ENCODE assay signal across 11 mouse cellular contexts in the genomic region with DNA sequence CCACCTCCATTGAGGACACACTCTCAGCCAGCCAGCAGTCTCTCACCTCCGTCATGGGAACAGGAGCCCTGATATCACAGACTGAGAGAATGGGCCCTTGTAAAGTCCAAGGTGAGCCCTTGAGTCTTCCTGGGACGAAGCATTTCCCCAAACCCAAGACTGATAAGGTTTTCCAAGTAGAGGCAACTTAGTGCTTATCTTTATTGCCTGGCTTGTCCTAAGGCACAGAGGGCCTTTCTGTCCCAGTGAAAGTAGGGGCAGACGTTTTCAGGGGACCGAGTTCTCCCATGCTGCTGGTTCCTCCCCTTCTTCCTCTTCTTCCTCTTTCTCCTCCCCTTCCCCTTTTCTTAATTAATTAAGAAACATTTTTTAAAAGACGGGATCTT.
DNase-seq lines count a peak whose midpoint lies in the region; ATAC-seq and TF ChIP-seq lines count a peak whose summit lies in the region.
"Had no signal": no experiment of that assay in that cellular context is flagged by ENCODE, and none has a peak within 500 bp of the region (broad histone marks: within the 10 kb centered on the region; RNA-seq: fewer than 3 reads in every experiment).

No protein-coding gene starts in this region.

- no peaks in the 10 kb centered on the region for H3K79me2 ChIP-seq in liver, adult 2 months (ENCODE audit: control insufficient read depth, insufficient read depth, low read length)

- no peak overlapping the region for H3K4me2 ChIP-seq in heart, embryonic 15.5 days
- no peak overlapping the region for H3K4me2 ChIP-seq in midbrain, embryonic 11.5 days
- no peak overlapping the region for H3K4me2 ChIP-seq in stomach, embryonic 16.5 days (ENCODE audit: low read depth, low read length)
- H3K4me2 ChIP-seq: neural tube, embryonic 12.5 days had no signal

- H3K27ac ChIP-seq in heart, embryonic 15.5 days = peak overlapping the region; percentile 43; the same call in 1 of the 2 replicates
- H3K27ac ChIP-seq in midbrain, embryonic 11.5 days (ENCODE audit: low read depth, low read length) = no peak overlapping the region
- H3K27ac ChIP-seq in midbrain, embryonic 10.5 days (replicated peaks) = no peak overlapping the region
- peak overlapping the region; percentile 59 for H3K27ac ChIP-seq in liver, adult 2 months (replicated peaks; ENCODE audit: insufficient read depth, low read depth, low read length)
- peak overlapping the region; percentile 86 for H3K27ac ChIP-seq in stomach, embryonic 16.5 days (ENCODE audit: low read length)
- H3K27ac ChIP-seq: neural tube, embryonic 12.5 days had no signal

- no peak for TF ChIP-seq CTCF in liver, adult 2 months (IDR thresholded peaks at IDR 0.05; ENCODE audit: low read depth, low read length)

- H3K4me1 ChIP-seq in heart, embryonic 15.5 days (replicated peaks) = peaks cover 13% of the 10 kb centered on the region
- H3K4me1 ChIP-seq in midbrain, embryonic 11.5 days (ENCODE audit: control insufficient read depth, insufficient read depth, low read length) = no peaks in the 10 kb centered on the region
- H3K4me1 ChIP-seq in midbrain, embryonic 10.5 days = peaks cover 5% of the 10 kb centered on the region
- peaks cover 16% of the 10 kb centered on the region for H3K4me1 ChIP-seq in liver, adult 2 months (ENCODE audit: control insufficient read depth, insufficient read depth, low read length)
- H3K4me1 ChIP-seq in stomach, embryonic 16.5 days (ENCODE audit: control insufficient read depth, insufficient read depth, low read length) = peaks cover 14% of the 10 kb centered on the region

- H3K36me3 ChIP-seq in heart, embryonic 15.5 days = no peaks in the 10 kb centered on the region
- no peaks in the 10 kb centered on the region for H3K36me3 ChIP-seq in midbrain, embryonic 11.5 days (ENCODE audit: control insufficient read depth, insufficient read depth, low read length)
- H3K36me3 ChIP-seq in midbrain, embryonic 10.5 days = no peaks in the 10 kb centered on the region
- H3K36me3 ChIP-seq in liver, adult 2 months (ENCODE audit: control insufficient read depth, insufficient read depth, low read length) = no peaks in the 10 kb centered on the region
- no peaks in the 10 kb centered on the region for H3K36me3 ChIP-seq in stomach, embryonic 16.5 days (ENCODE audit: control insufficient read depth, insufficient read depth, low read length)
- H3K36me3 ChIP-seq: neural tube, embryonic 12.5 days had no signal

- H3K4me3 ChIP-seq in heart, embryonic 15.5 days = no peak overlapping the region
- H3K4me3 ChIP-seq in midbrain, embryonic 11.5 days (ENCODE audit: low read depth, low read length) = no peak overlapping the region
- H3K4me3 ChIP-seq in midbrain, embryonic 10.5 days = no peak overlapping the region
- no peak overlapping the region for H3K4me3 ChIP-seq in liver, adult 2 months (ENCODE audit: insufficient read depth, low read depth, low read length)
- H3K4me3 ChIP-seq in stomach, embryonic 16.5 days (replicated peaks; ENCODE audit: low read length) = no peak overlapping the region
- H3K4me3 ChIP-seq: neural tube, embryonic 12.5 days had no signal

- H3K9me3 ChIP-seq in heart, embryonic 15.5 days (replicated peaks) = no peaks in the 10 kb centered on the region
- H3K9me3 ChIP-seq in midbrain, embryonic 11.5 days (ENCODE audit: control insufficient read depth, low read length) = no peaks in the 10 kb centered on the region
- no peaks in the 10 kb centered on the region for H3K9me3 ChIP-seq in midbrain, embryonic 10.5 days (replicated peaks)
- H3K9me3 ChIP-seq in stomach, embryonic 16.5 days (replicated peaks; ENCODE audit: control insufficient read depth, low read length) = no peaks in the 10 kb centered on the region
- H3K9me3 ChIP-seq: megakaryocyte, embryonic 14.5 days; neural tube, embryonic 12.5 days had no signal

- no peak for TF ChIP-seq POLR2A in liver, adult 2 months (IDR thresholded peaks at IDR 0.05; ENCODE audit: extremely low read depth, insufficient read depth, low read length)

- intact Hi-C loops in heart, postnatal 36 days (cut with DNase I) = no loop called here
- intact Hi-C loops in gastrocnemius, postnatal 14 days (cut with DNase I; ENCODE audit: low total_unique reads) = no loop called here

- H3K9ac ChIP-seq in heart, embryonic 15.5 days = no peak overlapping the region; the same call in 1 of the 2 replicates
- no peak overlapping the region for H3K9ac ChIP-seq in midbrain, embryonic 11.5 days (ENCODE audit: low read length)
- H3K9ac ChIP-seq in liver, adult 2 months (ENCODE audit: low read depth, low read length) = no peak overlapping the region
- no peak overlapping the region for H3K9ac ChIP-seq in stomach, embryonic 16.5 days (ENCODE audit: low read length)
- H3K9ac ChIP-seq: neural tube, embryonic 12.5 days had no signal

- ATAC-seq in heart, embryonic 15.5 days (replicated peaks; ENCODE audit: insufficient number of reproducible peaks, insufficient read depth, low FRiP score, low read depth) = no peak
- no peak for ATAC-seq in midbrain, embryonic 11.5 days (ENCODE audit: low FRiP score)
- peak; percentile 45 for ATAC-seq in stomach, embryonic 16.5 days (ENCODE audit: insufficient read depth, low FRiP score)
- ATAC-seq: CD4-positive, CD25-positive, alpha-beta regulatory T cell, adult 4 months had no signal

- 41% methylated on average over 5 of the region's 5 CpGs for WGBS in heart, embryonic 15.5 days
- WGBS in midbrain, embryonic 11.5 days = 89% methylated on average over 5 of the region's 5 CpGs
- WGBS in midbrain, embryonic 10.5 days = 76% methylated on average over 5 of the region's 5 CpGs
- WGBS in liver, adult 2 months = 47% methylated on average over 5 of the region's 5 CpGs
- WGBS in stomach, embryonic 16.5 days = 50% methylated on average over 5 of the region's 5 CpGs

- H3K27me3 ChIP-seq in heart, embryonic 15.5 days = no peaks in the 10 kb centered on the region
- H3K27me3 ChIP-seq in midbrain, embryonic 11.5 days (ENCODE audit: control insufficient read depth, insufficient read depth, low read length) = no peaks in the 10 kb centered on the region
- no peaks in the 10 kb centered on the region for H3K27me3 ChIP-seq in midbrain, embryonic 10.5 days (ENCODE audit: low read depth, poor library complexity, severe bottlenecking)
- no peaks in the 10 kb centered on the region for H3K27me3 ChIP-seq in liver, adult 2 months (ENCODE audit: control insufficient read depth, insufficient read depth, low read length)
- H3K27me3 ChIP-seq in stomach, embryonic 16.5 days (ENCODE audit: control insufficient read depth, insufficient read depth, low read length) = no peaks in the 10 kb centered on the region
- H3K27me3 ChIP-seq: megakaryocyte, embryonic 14.5 days; neural tube, embryonic 12.5 days had no signal

- DNase-seq in heart, postnatal 36 days = no peak
- peak; percentile 68 for DNase-seq in midbrain, embryonic 11.5 days (ENCODE audit: low spot score, missing footprints)
- no peak for DNase-seq in midbrain, embryonic 10.5 days (ENCODE audit: low spot score)
- no peak for DNase-seq in liver, adult 2 months (ENCODE audit: extremely low read depth, low read depth, low spot score)
- no peak for DNase-seq in gastrocnemius, postnatal 14 days
- DNase-seq in spleen, postnatal 10 days (ENCODE audit: low spot score in 2 of 2) = no peak

Comparison
In these comparisons a context has a peak if more than half of its experiments do, and no peak if none do; other contexts are left out.
1. H3K27ac ChIP-seq: peak in heart, embryonic 15.5 days (single experiment), liver, adult 2 months (single experiment) and stomach, embryonic 16.5 days (single experiment); none in midbrain, embryonic 11.5 days (single experiment) and midbrain, embryonic 10.5 days (single experiment).